Mouse (Mus musculus) kidney, adult 8-10 months (tissue): ENCODE measurements around the gene Notch1.

Experiments used
- DNase-seq, 2 experiments: peaks; one replicate each; pipeline ENCODE4 v3.0.0; 2022

The Notch1 gene

GRCm38 (mm10) chr2:26500027-26500598 lies 16.4 kb downstream of the Notch1 start:
- no peak for DNase-seq

DNA sequence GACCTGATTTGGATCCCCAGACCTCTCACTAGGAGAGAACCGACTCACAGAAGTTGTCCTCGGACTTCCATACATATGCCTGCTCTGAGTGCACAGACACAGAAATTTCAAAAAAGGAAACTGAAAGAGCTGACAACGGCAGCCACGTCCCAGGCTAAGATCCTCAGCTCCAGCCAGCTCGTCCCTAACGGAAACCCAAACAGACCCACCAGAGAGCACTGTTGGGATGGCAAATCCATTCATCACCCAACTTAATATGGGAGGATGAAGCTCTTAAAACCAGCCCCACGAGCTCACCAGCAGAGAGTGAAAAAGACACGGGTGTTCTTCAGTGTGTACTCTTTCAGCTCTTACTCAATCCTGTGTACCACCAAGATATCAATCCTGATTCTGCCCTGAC lies 17.8 kb downstream of the Notch1 start:
- no peak for DNase-seq

GRCm38 (mm10) chr2:26497861-26498533 lies 18.5 kb downstream of the Notch1 start:
- peak in 1 of 2 experiments; percentile 46 for DNase-seq

GRCm38 (mm10) chr2:26496451-26496850 lies 20.0 kb downstream of the Notch1 start:
- no peak for DNase-seq

DNA sequence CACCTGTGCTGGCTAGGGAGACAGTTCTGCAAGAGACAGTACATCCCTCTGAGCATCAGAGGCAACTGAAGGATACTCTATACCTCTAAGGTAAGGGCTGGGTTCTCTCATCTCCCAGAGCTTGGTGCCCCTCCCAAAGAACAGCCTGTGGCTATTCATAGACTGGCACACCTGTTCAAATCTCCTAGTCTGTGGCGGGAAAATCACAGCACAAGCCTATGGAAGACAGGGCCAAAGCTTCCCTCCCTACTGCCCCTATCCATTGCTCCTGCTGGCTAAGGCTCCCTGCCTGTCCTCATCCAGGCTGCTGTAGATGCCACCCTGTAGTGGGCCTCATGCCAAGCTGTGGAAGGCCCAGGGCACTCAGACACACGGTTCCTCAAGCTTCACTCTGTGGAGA lies 20.8 kb downstream of the Notch1 start:
- DNase-seq: no peak

DNA sequence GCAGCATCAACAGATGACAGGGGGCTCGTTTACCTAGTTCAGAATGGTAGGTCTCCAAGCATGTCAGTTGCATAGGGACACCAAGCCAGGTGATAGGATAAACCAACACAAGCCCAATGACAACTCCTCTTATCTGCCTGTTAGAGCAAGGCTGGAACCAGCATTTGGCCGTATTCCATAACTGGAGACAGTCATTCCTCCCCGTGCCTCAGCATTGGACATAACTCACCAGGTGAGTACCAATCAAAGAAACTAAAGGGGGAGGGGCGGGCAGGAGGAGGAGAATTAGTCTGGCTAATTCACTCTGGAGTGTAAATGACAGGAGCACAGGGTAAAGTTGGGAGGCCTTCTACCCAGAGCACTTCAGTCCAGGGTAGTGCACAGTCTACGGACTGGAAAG lies 21.5 kb downstream of the Notch1 start:
- DNase-seq: no peak

DNA sequence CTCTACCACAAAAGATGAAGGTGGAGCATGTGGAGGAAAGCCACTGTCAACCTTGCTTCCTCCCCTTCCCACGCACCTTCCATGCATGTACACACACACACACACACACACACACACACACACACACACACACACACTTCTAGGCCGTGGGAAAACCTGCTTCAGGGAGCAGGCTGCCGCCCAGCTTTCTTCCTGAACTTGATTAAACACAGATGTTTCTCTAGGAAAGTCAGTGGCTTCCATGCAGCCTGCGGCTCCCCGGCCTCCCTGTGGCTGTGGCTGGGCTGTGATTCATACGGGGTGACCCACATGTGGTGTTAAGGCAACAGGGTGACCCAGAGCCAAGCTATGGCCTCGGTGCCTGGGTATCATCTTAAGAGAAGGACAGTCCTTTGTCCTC lies 22.1 kb downstream of the Notch1 start:
- no peak for DNase-seq

DNA sequence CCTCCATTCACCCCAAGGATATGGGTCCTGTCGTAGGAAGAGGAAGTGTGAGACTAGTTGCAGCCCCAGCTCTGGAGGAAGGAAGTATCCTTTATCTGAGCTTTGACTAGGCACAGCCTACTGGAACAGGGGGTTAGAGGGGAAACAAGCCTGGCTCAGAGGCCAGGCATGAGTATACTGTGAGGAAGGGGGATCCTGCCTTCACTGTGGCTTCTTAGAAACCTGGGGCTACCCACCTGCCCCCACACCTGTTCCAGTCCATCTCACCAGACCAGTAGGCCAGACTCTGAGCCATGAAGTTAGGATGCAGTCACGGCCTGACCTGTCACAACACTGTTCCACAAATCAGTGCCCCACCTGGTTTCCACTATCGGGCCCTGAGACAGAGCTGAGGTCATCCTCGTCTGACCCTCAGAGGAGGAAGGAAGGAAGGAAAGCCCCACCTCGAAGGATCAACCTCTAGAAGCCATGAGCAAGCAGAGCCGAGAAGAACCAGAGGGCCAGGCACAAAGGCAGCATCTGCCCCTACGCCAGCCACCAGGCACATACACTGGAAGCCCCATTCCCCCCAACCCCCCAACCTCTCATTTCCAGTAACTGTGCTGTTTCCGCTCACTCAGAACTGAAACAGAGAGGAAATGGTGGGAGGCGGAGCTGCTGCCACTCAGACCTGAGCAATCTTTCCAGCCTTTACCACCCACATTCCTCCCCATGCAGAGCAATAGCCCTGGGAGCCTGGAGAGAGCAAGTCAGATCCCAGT lies 23.3 kb downstream of the Notch1 start:
- no peak for DNase-seq

- peak in 1 of 2 experiments; percentile 36 for DNase-seq
These were observed 25.6 kb downstream of the Notch1 start for GRCm38 (mm10) chr2:26490760-26491301.

DNA sequence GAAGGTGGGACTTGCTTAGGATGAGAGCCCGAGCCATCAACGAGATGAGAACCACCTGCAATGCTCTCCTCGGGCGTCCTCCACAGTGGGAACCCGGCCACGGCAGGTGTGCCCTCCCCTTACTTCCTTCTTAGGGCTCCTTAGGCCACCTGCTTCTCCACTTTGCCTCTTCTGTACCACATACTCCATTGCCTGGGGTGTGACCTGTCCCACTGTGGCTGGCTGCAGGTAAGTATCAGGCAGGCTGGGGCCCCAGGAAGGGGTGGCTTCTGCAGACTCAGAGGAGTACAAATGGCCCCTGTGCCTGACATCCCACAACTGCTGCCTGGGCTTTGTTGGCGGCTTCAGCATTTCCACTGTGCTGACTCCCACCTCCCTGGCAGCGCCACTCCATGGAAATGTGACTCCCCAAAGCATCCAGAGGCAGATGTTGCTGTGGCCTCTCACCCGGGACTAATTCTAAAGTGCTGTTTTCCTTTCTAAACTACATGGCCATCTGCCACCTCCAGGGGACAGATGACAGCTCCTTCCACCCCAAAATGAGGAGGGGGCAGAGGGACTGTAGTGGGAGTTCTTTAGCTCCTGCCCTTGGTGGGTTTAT lies 27.8 kb downstream of the Notch1 start:
- no peak for DNase-seq

GRCm38 (mm10) chr2:26487322-26488021 lies 29.0 kb downstream of the Notch1 start:
- DNase-seq: no peak

- DNase-seq: no peak
These were observed 29.6 kb downstream of the Notch1 start for GRCm38 (mm10) chr2:26486835-26487321.

- DNase-seq: no peak
These were observed 30.1 kb downstream of the Notch1 start for GRCm38 (mm10) chr2:26486264-26486810.

GRCm38 (mm10) chr2:26485710-26486109 lies 30.8 kb downstream of the Notch1 start:
- no peak for DNase-seq

GRCm38 (mm10) chr2:26485278-26485677 lies 31.2 kb downstream of the Notch1 start:
- DNase-seq: no peak

GRCm38 (mm10) chr2:26484169-26484568 lies 32.3 kb downstream of the Notch1 start:
- no peak for DNase-seq

- DNase-seq: no peak
These were observed 33.1 kb downstream of the Notch1 start for GRCm38 (mm10) chr2:26483230-26483869.

- DNase-seq: no peak
These were observed 33.6 kb downstream of the Notch1 start for GRCm38 (mm10) chr2:26482824-26483223.

GRCm38 (mm10) chr2:26481724-26482495 lies 34.6 kb downstream of the Notch1 start:
- peak; percentile 95 for DNase-seq

- no peak for DNase-seq
These were observed 35.6 kb downstream of the Notch1 start for GRCm38 (mm10) chr2:26480911-26481310.

DNA sequence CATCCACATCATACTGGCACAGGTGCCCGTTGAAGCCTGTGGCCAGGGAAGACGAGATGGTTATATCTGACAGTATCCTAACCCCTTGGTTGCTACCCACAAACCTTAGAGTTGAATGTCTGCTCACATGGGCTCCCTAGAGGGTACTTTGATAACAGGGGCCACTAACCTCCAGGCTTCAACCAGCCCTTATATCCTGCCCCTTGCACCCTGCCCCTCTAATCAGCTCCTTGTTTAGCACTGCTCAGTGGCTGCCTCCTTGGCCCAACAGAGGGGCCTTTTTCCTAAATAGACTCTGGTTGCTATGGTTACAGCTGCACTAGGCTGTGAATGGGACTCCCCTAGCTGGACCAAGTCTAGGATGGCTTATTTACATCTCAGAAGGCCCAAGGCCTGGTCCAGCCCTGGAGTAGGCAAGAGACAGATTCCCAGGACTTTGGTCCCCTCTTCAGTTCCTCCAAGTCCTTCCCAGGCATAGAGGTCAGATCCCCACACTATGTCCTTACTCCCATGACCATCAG lies 37.7 kb downstream of the Notch1 start:
- DNase-seq: no peak
